Mouse (Mus musculus): ENCODE measurements at regions not wholly inside any gene's neighbourhood (a gene's known extent, or its start where the extent isn't known, plus 50 kb on each side); places are given as distances from the start of the nearest gene placed in this dataset.
A peak's percentile ranks its signal among the peaks of the same experiment; 100 is the strongest.

- Histone ChIP-seq H3K9me3 (ENCODE audit: control insufficient read depth, low read length) (no peaks in the 10 kb centered on the region), H3K4me1 (ENCODE audit: control insufficient read depth) (no peaks in the 10 kb centered on the region), H3K36me3 (ENCODE audit: control insufficient read depth) (no peaks in the 10 kb centered on the region), H3K27me3 (ENCODE audit: control insufficient read depth) (no peaks in the 10 kb centered on the region), H3K4me3 (replicated peaks) (no peak overlapping the region)
- no peak for TF ChIP-seq GATA1 (IDR thresholded peaks at IDR 0.05; ENCODE audit: low read length)
- no peak for TF ChIP-seq TAL1 (IDR thresholded peaks at IDR 0.05; ENCODE audit: low read length)
Measured at GRCm38 (mm10) chr3:137520191-137520590, 101.2 kb upstream of the Ddit4l start.

DNA sequence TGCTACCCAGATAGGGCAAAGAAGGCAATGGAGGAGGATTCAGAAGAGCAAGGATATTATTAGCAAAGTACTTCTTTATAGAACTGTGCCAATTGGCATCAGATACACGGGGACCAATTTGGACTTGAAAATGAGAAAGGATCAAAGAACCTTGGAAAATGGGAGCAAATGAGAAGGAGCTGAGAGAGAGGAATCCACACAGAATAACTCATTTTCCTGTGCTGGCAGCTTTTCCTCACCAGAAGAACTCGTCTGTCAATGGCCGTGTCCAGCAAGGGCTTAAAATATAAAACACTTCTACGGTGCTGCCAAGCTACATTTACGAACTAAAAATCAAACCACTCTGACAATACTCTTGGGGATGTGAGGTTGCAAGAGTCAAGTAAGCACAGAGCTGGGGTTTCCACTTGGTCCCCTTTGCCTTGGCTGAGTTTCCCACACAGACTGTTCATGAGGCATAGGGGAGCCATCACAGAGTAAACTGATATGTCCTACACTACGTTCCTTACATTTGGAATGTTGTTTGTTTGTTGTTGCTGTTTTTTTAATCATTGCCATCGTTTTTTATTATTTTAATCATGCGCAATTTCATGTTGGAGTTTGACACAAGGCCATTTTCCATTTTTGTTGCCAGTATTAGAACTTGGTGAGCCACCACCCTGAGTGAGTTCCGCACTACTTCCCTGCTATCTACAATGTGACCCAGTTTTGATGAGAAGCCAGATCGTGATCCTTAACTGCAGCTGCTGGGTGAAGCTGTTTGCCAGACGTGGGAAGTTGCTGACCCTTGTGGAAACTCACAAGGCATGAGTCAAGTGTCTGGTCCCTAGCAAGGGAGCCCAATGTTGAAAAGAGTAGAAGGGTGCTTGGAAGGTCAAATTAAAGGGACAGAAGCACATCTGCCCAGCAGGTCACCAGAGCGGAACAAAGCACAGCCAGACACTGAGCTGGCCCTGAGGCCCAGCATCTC lies 95.5 kb upstream of the Ddit4l start:
- Histone ChIP-seq H3K4me1 (ENCODE audit: control insufficient read depth) (no peaks in the 10 kb centered on the region), H3K27me3 (ENCODE audit: control insufficient read depth) (no peaks in the 10 kb centered on the region), H3K36me3 (ENCODE audit: control insufficient read depth) (no peaks in the 10 kb centered on the region), H3K9me3 (ENCODE audit: control insufficient read depth, low read length) (peaks cover 2% of the 10 kb centered on the region; the same call in 1 of the 2 replicates), H3K4me3 (replicated peaks) (no peak overlapping the region)
- TF ChIP-seq GATA1 (IDR thresholded peaks at IDR 0.05; ENCODE audit: low read length) (peak; percentile 20; the same call in 1 of the 2 replicates), TAL1 (IDR thresholded peaks at IDR 0.05; ENCODE audit: low read length) (0 out of 3 replicates have a peak, but pooled peaks have one; percentile 17)

DNA sequence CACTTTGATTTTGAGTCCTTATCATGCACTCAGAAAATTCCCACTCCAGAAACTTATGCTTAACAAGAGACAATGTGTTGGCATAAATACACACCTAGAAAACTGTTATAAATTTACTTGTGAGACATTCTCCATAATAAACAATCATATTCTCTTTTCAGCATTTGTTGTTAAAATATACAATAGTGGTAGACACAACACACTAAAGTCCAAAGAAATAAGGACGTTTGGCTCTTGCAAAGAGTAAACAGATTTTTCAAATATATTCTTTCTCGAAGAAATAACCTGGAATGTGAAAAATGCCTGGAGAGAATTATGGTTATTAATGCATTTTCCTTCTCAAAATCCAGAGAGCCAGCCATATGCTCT lies 91.8 kb upstream of the Ddit4l start:
- TF ChIP-seq TAL1 (IDR thresholded peaks at IDR 0.05; ENCODE audit: low read length), result no peak
- TF ChIP-seq GATA1 (IDR thresholded peaks at IDR 0.05; ENCODE audit: low read length), result no peak
- Histone ChIP-seq H3K4me3 (replicated peaks) (no peak overlapping the region), H3K36me3 (ENCODE audit: control insufficient read depth) (no peaks in the 10 kb centered on the region), H3K27me3 (ENCODE audit: control insufficient read depth) (no peaks in the 10 kb centered on the region), H3K4me1 (ENCODE audit: control insufficient read depth) (no peaks in the 10 kb centered on the region), H3K9me3 (ENCODE audit: control insufficient read depth, low read length) (peaks cover 2% of the 10 kb centered on the region; the same call in 1 of the 2 replicates)

DNA sequence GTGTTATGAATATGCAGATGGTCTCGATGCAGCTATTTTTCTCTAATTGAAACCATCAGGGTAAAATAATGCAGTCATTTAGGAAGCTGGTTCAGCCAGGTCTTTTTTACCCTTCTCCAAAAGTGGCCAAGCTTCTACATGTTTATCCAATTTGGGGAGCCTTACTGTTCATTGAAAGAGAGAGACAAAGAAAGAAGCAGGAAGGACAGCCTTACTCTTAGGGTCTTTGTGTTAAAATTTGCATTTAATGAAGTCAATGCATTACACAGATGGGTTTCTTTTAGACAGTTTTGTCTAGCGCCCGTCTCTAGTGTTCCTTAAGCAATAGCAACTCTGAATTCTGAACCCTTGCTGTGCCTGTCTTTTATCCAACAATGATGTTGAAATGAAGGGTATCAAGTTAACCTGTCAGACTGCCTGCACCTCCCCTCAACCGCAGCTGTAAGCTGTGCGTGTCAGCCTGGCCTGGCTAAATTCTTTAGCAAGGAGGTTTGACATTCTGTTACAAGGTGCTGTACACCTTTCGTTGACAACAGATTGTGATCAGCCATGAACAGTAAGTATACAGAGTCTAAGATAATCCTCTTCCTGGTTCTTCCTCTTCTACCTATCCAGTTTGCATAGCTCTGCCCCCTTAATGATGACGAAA lies 91.3 kb upstream of the Ddit4l start:
- Histone ChIP-seq H3K4me1 (ENCODE audit: control insufficient read depth) (no peaks in the 10 kb centered on the region), H3K4me3 (replicated peaks) (no peak overlapping the region), H3K9me3 (ENCODE audit: control insufficient read depth, low read length) (peaks cover 2% of the 10 kb centered on the region; the same call in 1 of the 2 replicates), H3K36me3 (ENCODE audit: control insufficient read depth) (no peaks in the 10 kb centered on the region), H3K27me3 (ENCODE audit: control insufficient read depth) (no peaks in the 10 kb centered on the region)
- no peak for TF ChIP-seq GATA1 (IDR thresholded peaks at IDR 0.05; ENCODE audit: low read length)
- no peak for TF ChIP-seq TAL1 (IDR thresholded peaks at IDR 0.05; ENCODE audit: low read length)

GRCm38 (mm10) chr3:137541666-137542065 lies 79.7 kb upstream of the Ddit4l start:
- Histone ChIP-seq H3K27me3 (ENCODE audit: control insufficient read depth) (no peaks in the 10 kb centered on the region), H3K36me3 (ENCODE audit: control insufficient read depth) (no peaks in the 10 kb centered on the region), H3K4me1 (ENCODE audit: control insufficient read depth) (no peaks in the 10 kb centered on the region), H3K9me3 (ENCODE audit: control insufficient read depth, low read length) (no peaks in the 10 kb centered on the region), H3K4me3 (replicated peaks) (no peak overlapping the region)
- TF ChIP-seq TAL1 (IDR thresholded peaks at IDR 0.05; ENCODE audit: low read length) (no peak), GATA1 (IDR thresholded peaks at IDR 0.05; ENCODE audit: low read length) (no peak)

DNA sequence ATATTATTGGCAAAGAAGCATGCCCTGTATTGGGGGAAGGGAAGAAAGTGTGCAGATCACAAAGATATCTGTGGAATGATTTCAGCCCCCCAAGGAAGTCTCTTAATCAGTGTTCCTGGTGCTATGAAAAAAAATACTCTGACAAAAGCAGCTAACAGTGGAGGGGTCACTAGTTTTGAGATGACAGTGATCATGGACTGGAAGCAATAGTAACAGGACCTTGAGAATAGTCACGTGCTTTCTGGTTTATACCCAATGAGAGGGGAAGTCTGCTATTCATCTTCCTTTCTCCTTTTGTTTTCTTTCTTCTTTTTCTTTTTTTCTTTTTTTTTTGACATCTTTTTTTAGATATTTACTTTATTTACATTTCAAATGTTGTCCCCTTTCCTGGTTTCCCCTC lies 79.1 kb upstream of the Ddit4l start:
- TF ChIP-seq GATA1 (IDR thresholded peaks at IDR 0.05; ENCODE audit: low read length), result no peak
- TF ChIP-seq TAL1 (IDR thresholded peaks at IDR 0.05; ENCODE audit: low read length), result no peak
- no peaks in the 10 kb centered on the region for H3K36me3 ChIP-seq (ENCODE audit: control insufficient read depth)
- no peak overlapping the region for H3K4me3 ChIP-seq (replicated peaks)
- no peaks in the 10 kb centered on the region for H3K9me3 ChIP-seq (ENCODE audit: control insufficient read depth, low read length)
- no peaks in the 10 kb centered on the region for H3K27me3 ChIP-seq (ENCODE audit: control insufficient read depth)
- H3K4me1 ChIP-seq (ENCODE audit: control insufficient read depth), result no peaks in the 10 kb centered on the region

- Histone ChIP-seq H3K36me3 (ENCODE audit: control insufficient read depth) (no peaks in the 10 kb centered on the region), H3K4me1 (ENCODE audit: control insufficient read depth) (no peaks in the 10 kb centered on the region), H3K9me3 (ENCODE audit: control insufficient read depth, low read length) (peaks cover 3% of the 10 kb centered on the region), H3K27me3 (ENCODE audit: control insufficient read depth) (no peaks in the 10 kb centered on the region; the same call in 1 of the 2 replicates), H3K4me3 (replicated peaks) (no peak overlapping the region)
- TF ChIP-seq TAL1 (IDR thresholded peaks at IDR 0.05; ENCODE audit: low read length), result no peak
- TF ChIP-seq GATA1 (IDR thresholded peaks at IDR 0.05; ENCODE audit: low read length), result no peak
Measured at GRCm38 (mm10) chr3:137547414-137547877, 74.0 kb upstream of the Ddit4l start.

GRCm38 (mm10) chr3:137547938-137548337 lies 73.5 kb upstream of the Ddit4l start:
- Histone ChIP-seq H3K4me3 (replicated peaks) (no peak overlapping the region), H3K36me3 (ENCODE audit: control insufficient read depth) (no peaks in the 10 kb centered on the region), H3K9me3 (ENCODE audit: control insufficient read depth, low read length) (peaks cover 3% of the 10 kb centered on the region), H3K27me3 (ENCODE audit: control insufficient read depth) (no peaks in the 10 kb centered on the region; the same call in 1 of the 2 replicates), H3K4me1 (ENCODE audit: control insufficient read depth) (no peaks in the 10 kb centered on the region)
- TF ChIP-seq GATA1 (IDR thresholded peaks at IDR 0.05; ENCODE audit: low read length), result no peak
- TF ChIP-seq TAL1 (IDR thresholded peaks at IDR 0.05; ENCODE audit: low read length), result no peak

DNA sequence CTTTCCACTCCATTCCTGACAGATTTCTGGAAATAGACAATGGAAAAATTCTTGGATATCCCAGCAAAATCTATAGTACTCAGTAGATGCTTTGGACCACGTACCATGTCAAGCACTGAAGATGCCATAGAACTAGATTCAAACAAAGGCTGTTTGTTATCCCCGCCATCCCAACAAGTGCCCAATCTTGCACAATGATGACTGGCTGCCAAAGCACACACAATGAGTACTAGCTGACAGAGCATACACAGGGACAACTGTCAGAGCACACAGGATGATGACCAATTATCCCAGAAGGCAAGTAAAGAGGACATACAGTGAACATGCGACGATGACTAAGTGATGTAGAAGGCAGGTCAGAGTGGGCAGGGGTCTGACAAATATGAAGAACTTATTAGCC lies 70.7 kb upstream of the Ddit4l start:
- Histone ChIP-seq H3K36me3 (ENCODE audit: control insufficient read depth) (no peaks in the 10 kb centered on the region), H3K27me3 (ENCODE audit: control insufficient read depth) (no peaks in the 10 kb centered on the region; the same call in 1 of the 2 replicates), H3K4me1 (ENCODE audit: control insufficient read depth) (no peaks in the 10 kb centered on the region), H3K9me3 (ENCODE audit: control insufficient read depth, low read length) (peaks cover 3% of the 10 kb centered on the region), H3K4me3 (replicated peaks) (no peak overlapping the region)
- no peak for TF ChIP-seq TAL1 (IDR thresholded peaks at IDR 0.05; ENCODE audit: low read length)
- TF ChIP-seq GATA1 (IDR thresholded peaks at IDR 0.05; ENCODE audit: low read length), result no peak

Data from erythroblast, embryonic 14.5 days (primary cell).